Mouse (Mus musculus): ENCODE measurements around the gene Crhbp. TPM values are rescaled to one million over a fixed set of nuclear protein-coding genes. Genes with fewer than 3 reads are reported as not detected.
A peak's percentile ranks its signal among the peaks of the same experiment; 100 is the strongest.

The Crhbp gene
- total and polyA plus RNA-seq, 2 experiments from 2014 or later = not detected

GRCm38 (mm10) chr13:95389866-95390865 is 54.6 kb downstream of the Crhbp start:
- Histone ChIP-seq H3K4me1 (ENCODE audit: control insufficient read depth, insufficient read depth) (no peaks in the 10 kb centered on the region), H3K9me3 (replicated peaks; ENCODE audit: control insufficient read depth, low read length) (peaks cover 2% of the 10 kb centered on the region), H3K27me3 (ENCODE audit: control insufficient read depth, insufficient read depth, low read length) (no peaks in the 10 kb centered on the region), H3K4me3 (ENCODE audit: low read depth, low read length) (no peak overlapping the region), H3K9ac (replicated peaks; ENCODE audit: low read depth, low read length) (no peak overlapping the region), H3K27ac (ENCODE audit: low read depth) (no peak overlapping the region), H3K36me3 (replicated peaks; ENCODE audit: control insufficient read depth, insufficient read depth, low read length) (no peaks in the 10 kb centered on the region), H3K4me2 (ENCODE audit: low read depth, low read length) (0 out of 2 replicates have a peak overlapping the region, but pooled peaks have one; percentile 19)
- TF ChIP-seq CTCF (IDR thresholded peaks at IDR 0.05; ENCODE audit: low read depth) = peak; percentile 86
- TF ChIP-seq EP300 (IDR thresholded peaks at IDR 0.05; ENCODE audit: low read depth) = no peak
- ATAC-seq (ENCODE audit: insufficient read depth, low read depth) (no peak; the same call in 1 of the 2 replicates), DNase-seq (ENCODE audit: low spot score) (peak; percentile 70)
- WGBS = 31% methylated on average over 24 of the region's 24 CpGs

DNA sequence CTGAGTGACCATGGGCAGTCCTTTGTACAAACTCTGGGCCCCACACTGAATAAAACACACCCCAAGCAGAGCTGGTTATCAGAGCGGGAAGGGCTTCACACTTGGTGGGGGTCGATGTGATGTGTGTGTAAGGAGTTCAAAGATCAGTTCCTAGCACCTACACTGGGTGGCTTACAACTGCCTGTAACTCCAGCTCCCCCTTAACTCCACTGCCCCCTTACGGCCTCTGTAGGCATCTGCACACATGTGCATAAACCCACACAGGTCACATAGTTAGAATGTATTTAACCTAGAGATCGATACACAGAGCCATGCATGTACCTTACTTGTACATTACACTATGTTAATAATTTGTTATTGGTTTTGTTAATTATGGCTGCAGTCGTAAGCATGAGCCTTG is 56.5 kb downstream of the Crhbp start:
- Histone ChIP-seq H3K36me3 (replicated peaks; ENCODE audit: control insufficient read depth, insufficient read depth, low read length) (no peaks in the 10 kb centered on the region), H3K4me3 (ENCODE audit: low read depth, low read length) (no peak overlapping the region), H3K9ac (replicated peaks; ENCODE audit: low read depth, low read length) (no peak overlapping the region), H3K27ac (ENCODE audit: low read depth) (no peak overlapping the region), H3K9me3 (replicated peaks; ENCODE audit: control insufficient read depth, low read length) (no peaks in the 10 kb centered on the region), H3K4me1 (ENCODE audit: control insufficient read depth, insufficient read depth) (no peaks in the 10 kb centered on the region), H3K4me2 (ENCODE audit: low read depth, low read length) (no peak overlapping the region), H3K27me3 (ENCODE audit: control insufficient read depth, insufficient read depth, low read length) (no peaks in the 10 kb centered on the region)
- DNase-seq (ENCODE audit: low spot score) (no peak), ATAC-seq (ENCODE audit: insufficient read depth, low read depth) (no peak)
- WGBS = 73% methylated on average over 5 of the region's 5 CpGs
- TF ChIP-seq CTCF (IDR thresholded peaks at IDR 0.05; ENCODE audit: low read depth) = no peak
- no peak for TF ChIP-seq EP300 (IDR thresholded peaks at IDR 0.05; ENCODE audit: low read depth)

GRCm38 (mm10) chr13:95382418-95382817 is 62.3 kb downstream of the Crhbp start:
- Histone ChIP-seq H3K9me3 (replicated peaks; ENCODE audit: control insufficient read depth, low read length) (no peaks in the 10 kb centered on the region), H3K4me3 (ENCODE audit: low read depth, low read length) (no peak overlapping the region), H3K36me3 (replicated peaks; ENCODE audit: control insufficient read depth, insufficient read depth, low read length) (no peaks in the 10 kb centered on the region), H3K27ac (ENCODE audit: low read depth) (no peak overlapping the region), H3K4me2 (ENCODE audit: low read depth, low read length) (no peak overlapping the region), H3K9ac (replicated peaks; ENCODE audit: low read depth, low read length) (no peak overlapping the region), H3K4me1 (ENCODE audit: control insufficient read depth, insufficient read depth) (peaks cover 8% of the 10 kb centered on the region; the same call in 1 of the 2 replicates), H3K27me3 (ENCODE audit: control insufficient read depth, insufficient read depth, low read length) (no peaks in the 10 kb centered on the region)
- 16% methylated on average over 5 of the region's 5 CpGs for WGBS
- DNase-seq (ENCODE audit: low spot score) = no peak
- ATAC-seq (ENCODE audit: insufficient read depth, low read depth) = peak; percentile 68
- no peak for TF ChIP-seq CTCF (IDR thresholded peaks at IDR 0.05; ENCODE audit: low read depth)
- no peak for TF ChIP-seq EP300 (IDR thresholded peaks at IDR 0.05; ENCODE audit: low read depth)

Other genes with a start within 250 kb of the Crhbp start
- gene Pde8b, start 194.6 kb downstream of the Crhbp start, total RNA-seq (2014; rRNA removed; ENCODE audit: low replicate concordance) = 1.6 TPM in 1 of 2 replicates, not detected in the other
- gene Pde8b, start 194.6 kb downstream of the Crhbp start, polyA plus RNA-seq (2015; fragmentation: Nextera tagmentation; extraction: Ambion mirVana) = 0.66 and 0.98 TPM in 2 replicates
- 26.7 and 36.7 TPM in 2 replicates for gene Zbed3, start 121.3 kb downstream of the Crhbp start, total RNA-seq (2014; rRNA removed; ENCODE audit: low replicate concordance)
- gene Zbed3, start 121.3 kb downstream of the Crhbp start, polyA plus RNA-seq (2015; fragmentation: Nextera tagmentation; extraction: Ambion mirVana) = 30.6 and 32.1 TPM in 2 replicates
- 14.8 and 17.9 TPM in 2 replicates for gene Aggf1, start 69.6 kb downstream of the Crhbp start, total RNA-seq (2014; rRNA removed; ENCODE audit: low replicate concordance)
- gene Aggf1, start 69.6 kb downstream of the Crhbp start, polyA plus RNA-seq (2015; fragmentation: Nextera tagmentation; extraction: Ambion mirVana) = 16.6 and 19.0 TPM in 2 replicates
- gene S100z, start 33.8 kb upstream of the Crhbp start, total RNA-seq (2014; rRNA removed; ENCODE audit: low replicate concordance) = not detected in 2 replicates
- not detected in 2 replicates for gene S100z, start 33.8 kb upstream of the Crhbp start, polyA plus RNA-seq (2015; fragmentation: Nextera tagmentation; extraction: Ambion mirVana)
- gene F2rl1, start 80.3 kb upstream of the Crhbp start, total RNA-seq (2014; rRNA removed; ENCODE audit: low replicate concordance) = 0.95 and 2.3 TPM in 2 replicates
- gene F2rl1, start 80.3 kb upstream of the Crhbp start, polyA plus RNA-seq (2015; fragmentation: Nextera tagmentation; extraction: Ambion mirVana) = 0.21 and 0.25 TPM in 2 replicates
- 105 and 161 TPM in 2 replicates for gene F2r, start 173.6 kb upstream of the Crhbp start, total RNA-seq (2014; rRNA removed; ENCODE audit: low replicate concordance)
- gene F2r, start 173.6 kb upstream of the Crhbp start, polyA plus RNA-seq (2015; fragmentation: Nextera tagmentation; extraction: Ambion mirVana) = 62.1 and 63.9 TPM in 2 replicates

All from heart, postnatal 0 days (tissue).